Mouse (Mus musculus) 3134 (cell line): Measurements from ENCODE around the gene Rpain.
A peak's percentile ranks its signal among the peaks of the same experiment; 100 is the strongest.

Experiments used
- DNase-seq: peaks from one replicate; pipeline ENCODE4 v3.0.0-alpha.2; 2011; ENCODE audit warnings: low spot score; ENCODE audit not compliant: insufficient read length; ENCODE audit errors: extremely low read depth

The Rpain gene

GRCm38 (mm10) chr11:70982557-70983228 is 12.7 kb downstream of the Rpain start, which contains the start of gene C1qbp:
C1qbp (minus strand) TSS chr11:70983026.
- peak; percentile 93 for DNase-seq

- no peak for DNase-seq
Measured at GRCm38 (mm10) chr11:71001167-71001566, 31.2 kb downstream of the Rpain start.

GRCm38 (mm10) chr11:71003611-71004315 is 33.8 kb downstream of the Rpain start:
- DNase-seq, result no peak

GRCm38 (mm10) chr11:71004316-71004773 is 34.3 kb downstream of the Rpain start, which contains the start of gene Dhx33:
Dhx33 (minus strand) TSS chr11:71004437.
- peak; percentile 96 for DNase-seq

GRCm38 (mm10) chr11:71005046-71005445 is 35.0 kb downstream of the Rpain start:
- no peak for DNase-seq

GRCm38 (mm10) chr11:71007026-71007425 is 37.0 kb downstream of the Rpain start:
- DNase-seq, result no peak

- no peak for DNase-seq
Measured at GRCm38 (mm10) chr11:71007831-71008230, 37.8 kb downstream of the Rpain start.

- no peak for DNase-seq
Measured at GRCm38 (mm10) chr11:71008321-71008720, 38.3 kb downstream of the Rpain start.

GRCm38 (mm10) chr11:71012743-71013142 is 42.7 kb downstream of the Rpain start:
- no peak for DNase-seq

GRCm38 (mm10) chr11:71017051-71017450 is 47.0 kb downstream of the Rpain start:
- no peak for DNase-seq

GRCm38 (mm10) chr11:71018416-71019200 is 48.6 kb downstream of the Rpain start:
- no peak for DNase-seq

- DNase-seq, result peak; percentile 99
Measured at GRCm38 (mm10) chr11:71019201-71020068, 49.4 kb downstream of the Rpain start, which contains the start of the genes Mis12 and Derl2. Mis12 (plus strand) TSS chr11:71019611. Derl2 (minus strand) TSS chr11:71019841.
